Mouse (Mus musculus) ES-E14 (cell line): ENCODE measurements around the gene Oxnad1. TPM values are rescaled to one million over a fixed set of nuclear protein-coding genes. Genes with fewer than 3 reads are reported as not detected.

ENCODE experiments used
- DNase-seq: peaks from one replicate; pipeline ENCODE4 v3.0.0-alpha.2; 2013; ENCODE audit warnings: low read depth, low spot score
- H3K27ac ChIP-seq: 2 replicates; pipeline ENCODE4 v1.5.1; 2012; ENCODE audit warnings: low read depth, mild to moderate bottlenecking, low read length, moderate library complexity, mixed read lengths; ENCODE audit not compliant: poor library complexity, insufficient read depth, severe bottlenecking
- H3K36me3 ChIP-seq: 2 replicates; pipeline ENCODE4 v1.6.1; 2012; ENCODE audit warnings: mild to moderate bottlenecking, low read length, moderate library complexity, mixed read lengths; ENCODE audit not compliant: control insufficient read depth, poor library complexity, insufficient read depth, severe bottlenecking
- H3K4me1 ChIP-seq, 2 experiments: fragments of 150-350 bp in 1 of 2; sonication (generic) in 1 of 2; 2 replicates each; pipeline ENCODE4 v1.6.1; 2012; ENCODE audit warnings: low read length in 2 of 2, mild to moderate bottlenecking in 1 of 2, mixed read lengths in 1 of 2; ENCODE audit not compliant: control insufficient read depth in 2 of 2, insufficient read depth in 2 of 2, poor library complexity in 1 of 2
- H3K4me3 ChIP-seq, 2 experiments: fragments of 150-350 bp in 1 of 2; sonication (generic) in 1 of 2; 2 replicates each; pipeline ENCODE4 v1.5.1; 2012; ENCODE audit warnings: low read length in 2 of 2, low read depth in 1 of 2, mild to moderate bottlenecking in 1 of 2, mixed read lengths in 1 of 2; ENCODE audit not compliant: insufficient read depth in 1 of 2, poor library complexity in 1 of 2, severe bottlenecking in 1 of 2
- H3K9ac ChIP-seq: 2 replicates; pipeline ENCODE4 v1.6.1; 2012; ENCODE audit warnings: low read depth, mild to moderate bottlenecking, low read length, mixed read lengths; ENCODE audit not compliant: poor library complexity, insufficient read depth, severe bottlenecking
- H3K9me3 ChIP-seq: fragments of 150-350 bp; sonication (generic); 2 replicates; pipeline ENCODE4 v1.6.1; 2012; ENCODE audit warnings: low read depth, mild to moderate bottlenecking, low read length; ENCODE audit not compliant: control insufficient read depth, insufficient read depth
- CHD2 ChIP-seq: IDR thresholded peaks from 2 replicates; pipeline ENCODE4 v1.6.1; 2014; ENCODE audit warnings: mild to moderate bottlenecking, low read depth, low read length, inconsistent platforms
- HCFC1 ChIP-seq: IDR thresholded peaks from 2 replicates; pipeline ENCODE4 v1.6.1; 2012; ENCODE audit warnings: low read length, inconsistent platforms, borderline replicate concordance; ENCODE audit not compliant: insufficient read depth
- MAFK ChIP-seq: IDR thresholded peaks from 2 replicates; pipeline ENCODE4 v1.6.1; 2014; ENCODE audit warnings: mild to moderate bottlenecking, low read depth, low read length, inconsistent platforms; ENCODE audit not compliant: insufficient read depth
- ZC3H11A ChIP-seq: IDR thresholded peaks from 2 replicates; pipeline ENCODE4 v1.6.1; 2012; ENCODE audit warnings: low read depth, mild to moderate bottlenecking, inconsistent platforms, low read length, borderline replicate concordance
- ZNF384 ChIP-seq: IDR thresholded peaks from 2 replicates; pipeline ENCODE4 v1.6.1; 2012; ENCODE audit warnings: low read depth, low read length, inconsistent platforms
- in situ Hi-C, 2 experiments: fragments of 600-800 bp; cut with MboI; formaldehyde crosslinking; loops; one replicate each; pipeline ENCODE4 v1.15.1; 2025; ENCODE audit warnings: low sequenced_read_pairs in 2 of 2, inconsistent platforms in 1 of 2; ENCODE audit not compliant: unreplicated experiment in 2 of 2
- total RNA-seq: library from RNA; depleted of rRNA; stranded (reverse); fragments of 300-350 nt; gene quantifications from 2 replicates; pipeline ENCODE4 v1.2.3, GENCODE M21; 2012; rRNA removed

Oxnad1 gene
- 44.0 and 45.7 TPM in 2 replicates for total RNA-seq

DNA sequence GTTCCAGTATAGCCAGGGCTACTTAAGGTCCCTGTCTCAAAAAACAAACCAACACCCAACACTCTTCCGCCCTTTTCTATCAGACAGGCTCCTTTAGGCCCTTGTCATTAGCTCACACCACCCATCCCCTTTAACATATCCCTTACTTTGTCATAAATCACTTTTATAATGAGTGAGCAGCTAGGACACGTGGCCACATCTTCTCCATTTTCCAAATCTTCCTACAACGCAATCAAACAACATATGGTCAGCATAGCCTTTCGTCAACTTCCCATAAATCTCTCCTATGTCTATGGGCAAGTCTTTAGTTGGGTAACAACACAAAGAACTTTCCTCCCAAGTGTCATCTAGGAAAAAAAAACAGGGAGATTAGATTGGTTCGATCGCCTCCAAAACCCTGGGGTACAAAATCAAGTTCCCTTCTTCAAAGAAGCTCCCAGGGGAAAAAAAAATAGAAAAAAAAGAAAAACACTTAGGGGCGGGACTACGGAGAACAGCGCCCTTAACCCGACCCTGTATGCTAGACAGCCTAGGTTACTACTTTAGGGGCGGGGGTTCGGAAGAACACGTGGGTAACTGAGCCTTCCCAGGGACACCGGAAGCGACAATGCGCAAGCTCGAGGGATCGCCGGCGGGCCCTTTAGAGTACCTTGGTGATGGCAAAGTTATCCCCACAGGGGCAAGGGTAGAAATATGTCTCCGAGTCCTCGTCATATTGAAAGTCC, at the start of gene Oxnad1:
Oxnad1 (plus strand) TSS at position 614 of the 725 bp plus-strand sequence.
- in situ Hi-C loops: no loop called here
- peak within 1 kb of the TSS; percentile 91 for H3K27ac ChIP-seq
- peak within 1 kb of the TSS; percentile 95 for H3K9ac ChIP-seq
- peaks cover 18% of the 10 kb centered on the region for H3K36me3 ChIP-seq
- peak; percentile 79; the same call in 1 of the 2 replicates for TF ChIP-seq ZNF384
- TF ChIP-seq CHD2: no peak
- peak within 1 kb of the TSS; percentile 79 to 95 for H3K4me3 ChIP-seq
- H3K9me3 ChIP-seq: no peaks in the 10 kb centered on the region
- DNase-seq: peak; percentile 81
- peaks cover 0 to 8% of the 10 kb centered on the region in 2 experiments; a peak in 1 of 4 replicates for H3K4me1 ChIP-seq

DNA sequence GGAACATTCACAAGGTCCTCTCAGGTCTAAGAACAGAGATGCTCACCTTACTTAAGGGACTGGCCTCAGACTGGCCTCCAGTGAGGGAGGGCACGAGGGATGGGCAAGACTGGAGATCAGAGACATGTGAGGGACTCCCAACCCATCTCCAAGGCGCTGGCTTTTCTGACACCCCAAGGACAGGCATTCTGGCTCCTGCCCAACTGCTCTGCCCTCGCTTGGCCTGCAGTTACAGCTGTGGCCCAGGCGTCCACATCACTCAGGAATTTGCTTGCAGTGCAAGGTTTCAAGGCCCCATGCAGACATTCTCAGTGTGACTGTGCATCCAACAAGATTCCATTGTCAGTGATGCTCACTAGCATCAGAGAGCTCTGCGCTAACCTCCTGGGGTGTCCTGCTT, 48.7 kb upstream of the Oxnad1 start:
- H3K36me3 ChIP-seq: no peaks in the 10 kb centered on the region
- no peak overlapping the region for H3K27ac ChIP-seq
- in situ Hi-C loops: no loop called here
- no peak overlapping the region for H3K9ac ChIP-seq
- no peak overlapping the region for H3K4me3 ChIP-seq
- no peaks in the 10 kb centered on the region for H3K4me1 ChIP-seq
- no peaks in the 10 kb centered on the region for H3K9me3 ChIP-seq
- DNase-seq: no peak
- TF ChIP-seq ZNF384: no peak

DNA sequence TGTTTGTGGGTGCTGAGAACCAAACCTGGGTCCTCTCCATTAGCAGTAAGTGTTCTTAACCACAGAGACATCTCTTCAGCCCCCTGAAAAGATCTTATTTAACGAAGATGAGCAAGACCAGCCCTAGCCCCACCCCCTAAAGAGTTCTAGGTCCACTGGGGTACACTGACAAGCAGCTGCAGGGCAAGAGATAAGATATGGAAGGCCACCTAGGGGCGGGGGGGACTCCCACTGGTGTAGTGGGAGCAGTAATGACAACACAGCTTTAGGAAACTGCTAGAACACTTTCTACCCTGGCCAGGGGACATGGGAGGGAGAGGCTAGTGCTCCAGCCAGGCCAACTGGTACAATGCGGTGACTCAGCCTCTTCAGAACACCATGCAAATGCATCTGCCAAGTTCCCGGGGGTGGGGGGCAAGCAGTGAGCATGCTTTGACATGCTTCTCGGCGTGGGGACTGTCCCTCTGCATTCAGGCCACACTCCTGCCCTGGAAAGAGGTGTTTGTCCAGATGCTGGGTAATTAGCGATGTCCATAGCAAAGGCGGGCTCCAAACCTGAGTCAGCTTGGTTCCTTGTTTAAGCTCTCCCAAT, 47.4 kb upstream of the Oxnad1 start:
- no peak for DNase-seq
- H3K27ac ChIP-seq: no peak overlapping the region
- no peak overlapping the region for H3K9ac ChIP-seq
- no peak for TF ChIP-seq MAFK
- no peak for TF ChIP-seq ZC3H11A
- no peak for TF ChIP-seq CHD2
- no peak for TF ChIP-seq HCFC1
- no peak for TF ChIP-seq ZNF384
- no peaks in the 10 kb centered on the region for H3K4me1 ChIP-seq
- no peak overlapping the region for H3K4me3 ChIP-seq
- no peaks in the 10 kb centered on the region for H3K36me3 ChIP-seq
- H3K9me3 ChIP-seq: no peaks in the 10 kb centered on the region
- in situ Hi-C loops: no loop called here

DNA sequence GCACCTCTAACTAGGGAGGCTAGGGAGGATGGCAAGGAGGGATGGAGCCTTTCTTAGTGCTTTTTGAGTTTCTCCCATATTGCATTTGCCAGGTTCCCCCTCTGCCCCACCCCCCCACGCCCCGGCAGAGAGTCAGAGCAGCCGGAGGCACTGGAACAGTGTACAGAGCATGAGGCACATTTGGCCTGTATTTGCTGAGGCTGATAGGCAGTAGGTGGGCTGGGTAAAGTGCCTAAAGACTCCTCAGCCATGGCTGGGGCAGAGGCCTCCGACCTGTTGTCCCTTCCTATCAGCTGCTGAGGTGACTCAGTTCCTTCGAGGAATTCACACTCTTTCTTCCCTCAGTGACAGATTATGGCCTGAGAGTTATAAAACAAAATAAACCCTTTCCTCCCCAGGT, 43.1 kb upstream of the Oxnad1 start:
- DNase-seq: no peak
- H3K36me3 ChIP-seq: no peaks in the 10 kb centered on the region
- no peak for TF ChIP-seq ZNF384
- TF ChIP-seq MAFK: no peak
- TF ChIP-seq HCFC1: no peak
- TF ChIP-seq ZC3H11A: no peak
- no peak for TF ChIP-seq CHD2
- in situ Hi-C loops: no loop called here
- H3K9ac ChIP-seq: no peak overlapping the region
- H3K4me1 ChIP-seq: no peaks in the 10 kb centered on the region
- no peaks in the 10 kb centered on the region for H3K9me3 ChIP-seq
- no peak overlapping the region for H3K4me3 ChIP-seq
- H3K27ac ChIP-seq: no peak overlapping the region

DNA sequence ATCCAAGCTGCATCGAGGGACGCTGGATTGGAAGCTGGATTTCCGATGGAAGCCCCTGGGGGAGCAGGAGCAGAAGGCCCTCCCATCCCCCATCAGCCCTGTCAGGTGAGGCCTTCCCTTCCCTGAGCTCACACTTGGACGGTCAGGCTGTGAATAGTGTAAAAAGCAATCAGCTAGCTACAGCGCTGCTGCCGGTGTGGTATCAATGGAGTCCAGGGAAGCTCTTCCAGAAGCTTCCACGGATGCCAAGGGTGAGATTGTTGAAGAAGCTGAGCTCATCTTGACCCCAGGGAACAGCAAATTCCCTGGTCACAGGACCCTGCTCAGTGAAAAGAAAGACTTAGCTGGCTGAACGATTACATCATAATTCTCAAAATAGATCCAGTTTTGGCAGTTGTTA, 38.8 kb upstream of the Oxnad1 start:
- in situ Hi-C loops: no loop called here
- Histone ChIP-seq H3K27ac (no peak overlapping the region; the same call in 1 of the 2 replicates), H3K9me3 (no peaks in the 10 kb centered on the region)

More for the DNA sequence above, 38.8 kb upstream of the Oxnad1 start:
- Histone ChIP-seq H3K4me1 (no peaks in the 10 kb centered on the region), H3K9ac (no peak overlapping the region), H3K36me3 (no peaks in the 10 kb centered on the region), H3K4me3 (no peak overlapping the region)
- no peak for DNase-seq
- TF ChIP-seq CHD2 (no peak), ZC3H11A (no peak), MAFK (no peak), ZNF384 (no peak), HCFC1 (no peak)
